Mouse (Mus musculus) urinary bladder, postnatal 4 days (tissue): ENCODE measurements around the gene Zbtb41.
"Not testable (repeated sequence)": the region's sequence is repeated elsewhere in the genome, so short reads cannot be mapped to it uniquely, and the experiment has no call there.

ENCODE experiments used
- DNase-seq, 2 experiments: peaks; one replicate each; pipeline ENCODE4 v3.0.0; 2021 to 2022; ENCODE audit warnings: low spot score in 2 of 2

The Zbtb41 gene

GRCm38 (mm10) chr1:139421875-139422791, at the start of gene Zbtb41:
Gene Zbtb41, plus strand, starts transcription at chr1:139422288.
- peak; percentile 83 to 87 for DNase-seq

- DNase-seq, result no peak
Measured at GRCm38 (mm10) chr1:139375900-139376299, 46.2 kb upstream of the Zbtb41 start.

- no peak for DNase-seq
Measured at GRCm38 (mm10) chr1:139376638-139377286, 45.3 kb upstream of the Zbtb41 start, which contains the start of gene Crb1. Gene Crb1, minus strand, starts transcription at chr1:139377100.

- DNase-seq, result no peak
Measured at GRCm38 (mm10) chr1:139378861-139379620, 43.0 kb upstream of the Zbtb41 start.

GRCm38 (mm10) chr1:139379621-139379984, 42.5 kb upstream of the Zbtb41 start:
- DNase-seq, result no peak

GRCm38 (mm10) chr1:139391747-139392146, 30.3 kb upstream of the Zbtb41 start:
- DNase-seq, result no peak

GRCm38 (mm10) chr1:139396589-139396988, 25.5 kb upstream of the Zbtb41 start:
- no peak for DNase-seq

- DNase-seq, result no peak
Measured at GRCm38 (mm10) chr1:139405766-139406165, 16.3 kb upstream of the Zbtb41 start.

- DNase-seq, result no peak
Measured at GRCm38 (mm10) chr1:139407701-139408100, 14.4 kb upstream of the Zbtb41 start.

- DNase-seq, result not testable (repeated sequence)
Measured at GRCm38 (mm10) chr1:139412365-139412764, 9.7 kb upstream of the Zbtb41 start.

- DNase-seq, result no peak
Measured at GRCm38 (mm10) chr1:139413465-139413864, 8.6 kb upstream of the Zbtb41 start.

GRCm38 (mm10) chr1:139421521-139421874, 590 bp upstream of the Zbtb41 start:
- no peak for DNase-seq

GRCm38 (mm10) chr1:139422941-139423340, 853 bp downstream of the Zbtb41 start:
- DNase-seq, result no peak

GRCm38 (mm10) chr1:139423931-139424330, 1.8 kb downstream of the Zbtb41 start:
- no peak for DNase-seq

- DNase-seq, result no peak
Measured at GRCm38 (mm10) chr1:139425006-139425405, 2.9 kb downstream of the Zbtb41 start.

GRCm38 (mm10) chr1:139438373-139438772, 16.3 kb downstream of the Zbtb41 start:
- no peak for DNase-seq

GRCm38 (mm10) chr1:139443103-139443502, 21.0 kb downstream of the Zbtb41 start:
- not testable (repeated sequence) for DNase-seq

- DNase-seq, result peak; percentile 83 to 86
Measured at GRCm38 (mm10) chr1:139454340-139455225, 32.5 kb downstream of the Zbtb41 start, which contains the start of gene Aspm. Gene Aspm, plus strand, starts transcription at chr1:139454772.

- no peak for DNase-seq
Measured at GRCm38 (mm10) chr1:139455226-139455869, 33.3 kb downstream of the Zbtb41 start.

GRCm38 (mm10) chr1:139460807-139461206, 38.7 kb downstream of the Zbtb41 start:
- DNase-seq, result no peak

- no peak for DNase-seq
Measured at GRCm38 (mm10) chr1:139465936-139466335, 43.8 kb downstream of the Zbtb41 start.
